Mouse (Mus musculus): ENCODE data around the gene Pstk. TPM values are rescaled to one million over a fixed set of nuclear protein-coding genes. Genes with fewer than 3 reads are reported as not detected.
A peak's percentile ranks its signal among the peaks of the same experiment; 100 is the strongest.
"Not testable (repeated sequence)": the region's sequence is repeated elsewhere in the genome, so short reads cannot be mapped to it uniquely, and the experiment has no call there.

Gene Pstk
- 10 to 100 TPM; 59.7 to 61.8 TPM for total RNA-seq (2021)

GRCm38 (mm10) chr7:131370648-131371469, at the start of gene Pstk:
Gene Pstk, plus strand, starts transcription at chr7:131371141.
- DNase-seq, result peak; percentile 91

GRCm38 (mm10) chr7:131322192-131322591, 48.7 kb upstream of the Pstk start, which contains the start of gene Cuzd1:
Gene Cuzd1, minus strand, starts transcription at chr7:131322292.
- no peak for DNase-seq

- no peak for DNase-seq
Measured at GRCm38 (mm10) chr7:131327054-131327453, 43.9 kb upstream of the Pstk start.

GRCm38 (mm10) chr7:131329416-131329815, 41.5 kb upstream of the Pstk start, which contains the start of gene Fam24b:
Gene Fam24b, minus strand, starts transcription at chr7:131329516.
- no peak for DNase-seq

- no peak for DNase-seq
Measured at GRCm38 (mm10) chr7:131331688-131332087, 39.3 kb upstream of the Pstk start.

DNA sequence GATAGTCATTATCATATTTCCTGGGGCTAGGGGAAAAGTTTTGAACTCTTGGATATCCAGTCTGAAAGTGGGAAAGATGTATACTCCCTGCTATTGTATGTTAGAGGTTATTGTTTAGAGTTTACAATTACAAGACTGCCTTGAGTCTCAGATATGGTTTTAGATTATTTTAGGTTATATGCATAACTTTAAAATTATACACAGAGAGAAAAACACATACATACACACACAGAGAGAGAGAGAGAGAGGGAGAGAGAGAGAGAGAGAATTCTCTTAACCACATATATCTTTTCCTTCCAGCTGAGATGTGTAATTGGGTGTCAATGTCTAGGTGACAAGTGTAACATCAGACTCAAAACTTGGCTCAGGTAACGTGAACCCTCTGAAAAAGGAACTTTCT, 37.4 kb upstream of the Pstk start, which contains the start of gene Fam24a:
Gene Fam24a, plus strand, starts transcription at position 301 of the 400 bp plus-strand sequence.
- DNase-seq, result no peak

- DNase-seq, result no peak
Measured at GRCm38 (mm10) chr7:131337502-131338068, 33.4 kb upstream of the Pstk start.

DNA sequence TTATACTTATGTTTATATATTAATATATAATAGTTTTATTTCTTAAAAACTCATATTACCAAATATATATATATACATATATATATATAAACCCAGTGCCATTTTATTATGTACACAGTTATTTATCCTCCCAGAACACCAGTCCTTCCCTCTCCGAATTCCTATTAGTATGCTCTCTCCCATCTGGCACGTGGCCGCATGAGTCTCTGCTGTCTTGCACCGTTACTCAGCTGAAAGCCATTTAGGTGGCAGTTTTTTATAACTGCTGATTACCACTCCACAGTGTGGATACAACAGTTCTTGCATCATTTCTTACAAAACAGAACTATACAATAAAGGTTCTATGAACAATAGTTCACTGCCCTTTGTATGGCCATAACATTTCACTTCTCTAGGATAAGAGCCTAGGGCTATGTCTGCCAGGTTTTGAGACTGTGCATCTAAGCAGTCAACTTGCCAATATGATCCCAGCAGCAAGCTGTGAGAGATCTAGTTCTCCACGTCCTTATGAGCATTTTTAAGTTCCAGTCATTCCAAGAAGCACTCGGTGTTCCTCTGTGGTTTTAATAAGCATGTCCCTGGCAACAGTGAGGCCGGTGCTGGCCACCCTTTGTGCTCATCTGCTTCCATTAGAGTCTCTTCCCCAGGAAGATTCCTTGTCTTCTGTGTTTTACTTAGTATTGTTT, 24.9 kb upstream of the Pstk start:
- DNase-seq, result no peak

DNA sequence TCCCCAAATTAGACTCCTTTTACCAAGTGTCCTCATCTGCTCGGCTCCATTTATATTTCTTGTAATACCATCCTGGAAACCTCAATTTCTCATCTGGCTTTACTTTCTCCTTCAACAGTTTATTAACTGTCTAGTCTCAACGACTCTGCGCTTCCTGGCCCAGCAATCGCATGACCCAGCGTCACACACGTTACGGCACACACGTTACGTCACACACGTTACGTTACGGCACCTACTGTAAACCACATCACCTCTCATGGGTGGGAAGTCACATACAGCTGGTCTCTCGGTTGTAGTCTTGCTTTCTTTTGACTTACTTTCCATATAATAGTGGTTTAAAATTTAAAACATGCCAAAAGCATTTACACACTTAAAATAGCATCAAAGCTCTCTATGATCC, 14.8 kb upstream of the Pstk start:
- DNase-seq, result no peak

DNA sequence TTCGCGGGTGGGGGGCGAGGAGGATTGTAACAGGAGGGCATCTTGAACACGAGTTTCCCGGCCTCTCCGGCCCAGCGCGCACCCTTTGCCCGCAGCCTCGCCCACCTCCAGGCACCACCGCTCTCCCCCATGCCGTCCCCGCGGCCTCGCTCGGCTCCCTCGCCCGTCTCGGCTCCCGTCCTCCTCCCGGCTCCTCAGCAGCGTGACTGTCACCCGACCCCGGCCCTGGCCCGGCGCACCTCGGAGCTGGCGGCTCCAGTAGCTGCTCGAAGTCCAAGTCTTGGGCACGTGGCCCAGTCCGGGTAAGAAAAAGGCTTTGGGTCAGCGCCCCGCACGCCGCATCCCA, 8.7 kb upstream of the Pstk start:
- DNase-seq, result no peak

GRCm38 (mm10) chr7:131362615-131363300, 8.2 kb upstream of the Pstk start, which contains the start of gene 2310057M21Rik:
Gene 2310057M21Rik, minus strand, starts transcription at chr7:131362759.
- DNase-seq, result peak; percentile 96

- DNase-seq, result no peak
Measured at GRCm38 (mm10) chr7:131364131-131364530, 6.8 kb upstream of the Pstk start.

DNA sequence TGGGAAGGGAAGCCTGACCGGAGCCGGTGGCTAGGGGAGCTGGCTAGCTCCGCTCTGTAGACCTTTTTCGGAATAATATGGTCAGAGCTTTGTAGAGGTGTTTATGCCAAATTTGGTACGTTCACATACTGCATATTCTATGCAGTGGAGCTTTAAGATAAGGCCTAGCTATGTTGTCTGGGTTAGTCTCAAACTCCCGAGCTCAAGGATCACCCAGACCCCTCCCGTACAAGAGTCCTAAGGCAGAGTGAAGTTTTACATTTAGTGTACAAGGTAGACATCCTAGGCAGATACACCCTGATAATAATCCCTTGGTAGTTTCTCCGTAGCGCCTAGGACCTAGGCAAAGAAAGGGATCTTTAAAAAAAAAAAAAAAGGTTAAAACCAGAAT, 524 bp downstream of the Pstk start:
- DNase-seq, result no peak

DNA sequence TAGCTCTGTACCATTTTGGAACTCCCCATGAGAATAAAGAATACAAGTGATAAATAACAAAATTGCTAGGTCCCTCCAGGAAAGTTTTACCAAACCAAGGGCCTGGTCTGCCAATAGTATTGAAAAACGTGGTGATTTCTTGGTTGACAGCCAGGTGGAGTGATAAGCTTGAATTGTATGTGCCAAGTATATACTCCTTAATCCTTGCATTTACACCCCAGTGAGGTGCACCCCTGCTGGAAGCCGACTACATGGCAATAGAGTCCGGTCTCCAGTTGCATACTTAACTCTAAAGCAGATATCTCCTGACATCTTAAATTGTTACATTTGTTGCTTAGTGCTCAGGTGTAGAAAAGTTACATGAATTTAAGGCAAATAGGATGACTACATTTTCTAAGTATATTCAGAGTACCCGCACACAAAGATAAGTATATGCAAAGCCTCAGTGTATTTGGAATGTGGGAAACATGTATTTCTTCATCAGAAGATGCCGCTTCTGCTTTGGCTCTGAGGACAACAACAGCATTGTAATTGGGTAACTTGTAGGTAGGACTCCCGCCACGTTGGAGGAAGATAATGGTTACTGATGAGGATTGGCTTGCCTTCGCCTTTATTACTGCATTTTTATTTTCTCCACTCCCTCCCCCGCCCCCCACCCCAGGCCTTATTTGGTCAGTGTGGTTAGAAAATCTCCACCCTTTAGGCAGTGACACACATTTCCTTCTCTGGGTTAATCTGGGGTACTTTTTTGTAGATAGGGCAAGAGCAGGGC, 1.1 kb downstream of the Pstk start:
- DNase-seq, result no peak

DNA sequence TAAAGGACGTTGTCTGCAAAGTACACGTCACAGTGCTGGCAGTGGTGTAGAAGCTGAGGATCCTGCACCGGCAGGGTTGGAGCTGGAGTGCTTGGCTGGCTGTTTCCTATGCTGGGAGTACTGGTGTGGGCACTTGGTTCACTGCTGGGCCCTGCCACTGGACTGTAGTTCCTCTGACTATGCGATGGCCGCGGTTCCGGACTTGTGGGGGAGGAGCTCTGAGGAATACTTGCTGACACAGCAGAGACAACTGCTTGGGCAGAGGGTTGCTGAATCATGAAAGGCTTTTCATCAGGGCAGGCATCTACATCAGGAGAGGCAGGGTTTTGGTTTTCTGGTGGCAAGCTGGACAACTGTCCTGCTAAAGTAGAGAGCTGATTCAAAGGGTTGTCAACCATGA, 20.8 kb downstream of the Pstk start:
- DNase-seq, result not testable (repeated sequence)

- no peak for DNase-seq
Measured at GRCm38 (mm10) chr7:131409321-131409987, 38.5 kb downstream of the Pstk start.

- DNase-seq, result no peak
Measured at GRCm38 (mm10) chr7:131409988-131410385, 39.0 kb downstream of the Pstk start.

GRCm38 (mm10) chr7:131410416-131411058, 39.6 kb downstream of the Pstk start, which contains the start of the genes Ikzf5 and Acadsb:
Gene Ikzf5, minus strand, starts transcription at chr7:131410521.
Gene Acadsb, plus strand, starts transcription at chr7:131410601.
- DNase-seq, result peak; percentile 99

DNA sequence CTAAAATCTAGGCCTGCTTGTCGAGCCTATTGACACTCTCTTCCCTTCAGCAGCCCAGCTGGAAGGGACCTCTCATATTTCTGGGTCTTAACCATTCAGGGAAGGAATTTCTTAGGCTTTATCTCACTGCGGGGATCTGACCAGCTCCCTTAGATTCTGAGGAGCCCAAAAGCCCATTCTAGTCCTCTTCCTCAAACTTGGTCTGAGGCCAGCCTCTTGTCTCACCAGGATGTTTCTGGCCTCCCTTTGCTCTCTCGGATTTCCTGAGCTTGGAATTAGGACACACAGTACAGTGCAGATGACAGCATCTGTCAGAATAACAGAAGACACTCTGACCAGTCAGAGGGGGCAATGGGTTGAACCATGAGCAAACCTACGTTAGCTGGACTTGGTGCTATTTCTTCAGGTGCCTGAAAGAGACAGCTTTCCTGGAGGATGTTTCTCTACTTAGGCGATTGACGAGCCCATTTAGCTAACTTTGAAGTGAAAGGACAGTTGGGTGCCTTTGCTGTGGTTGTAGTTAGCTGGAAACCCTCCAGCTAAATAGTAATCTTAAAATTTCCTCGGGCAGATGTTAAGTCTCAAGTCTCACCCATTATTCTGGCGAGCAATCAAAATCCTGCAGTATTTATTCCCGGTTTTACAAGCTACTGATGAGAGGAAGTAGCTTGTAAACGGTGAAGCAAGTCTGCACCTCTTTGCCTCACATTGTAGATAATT, 40.4 kb downstream of the Pstk start:
- DNase-seq, result peak; percentile 27

DNA sequence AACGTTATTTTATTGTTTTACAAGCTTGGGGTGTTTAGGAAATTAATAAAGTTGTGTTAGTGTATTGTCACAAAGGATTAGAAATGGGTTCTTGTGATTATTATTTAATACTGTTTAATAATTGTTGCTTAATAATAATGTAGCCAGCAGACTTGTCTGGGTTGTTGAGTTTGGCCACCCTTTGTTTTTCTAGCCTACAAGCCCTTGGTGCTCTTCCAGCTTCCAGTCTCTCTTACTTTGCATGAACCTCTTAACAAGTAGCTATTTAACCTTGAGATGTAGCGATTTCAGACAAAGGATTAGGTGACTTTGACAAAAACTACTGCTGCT, 41.0 kb downstream of the Pstk start:
- no peak for DNase-seq

Measured in heart, postnatal 4 days (tissue).